Mouse (Mus musculus): ENCODE measurements around the gene Nanos1. TPM values are rescaled to one million over a fixed set of nuclear protein-coding genes. Genes with fewer than 3 reads are reported as not detected.

Nanos1 gene
- polyA plus RNA-seq (2014; fragmentation: Illumina TruSeq; extraction: RNeasy Lipid Tissue Mini Kit (QIAGEN cat#74804); ENCODE audit: low read depth, low replicate concordance): 0.24 TPM

DNA sequence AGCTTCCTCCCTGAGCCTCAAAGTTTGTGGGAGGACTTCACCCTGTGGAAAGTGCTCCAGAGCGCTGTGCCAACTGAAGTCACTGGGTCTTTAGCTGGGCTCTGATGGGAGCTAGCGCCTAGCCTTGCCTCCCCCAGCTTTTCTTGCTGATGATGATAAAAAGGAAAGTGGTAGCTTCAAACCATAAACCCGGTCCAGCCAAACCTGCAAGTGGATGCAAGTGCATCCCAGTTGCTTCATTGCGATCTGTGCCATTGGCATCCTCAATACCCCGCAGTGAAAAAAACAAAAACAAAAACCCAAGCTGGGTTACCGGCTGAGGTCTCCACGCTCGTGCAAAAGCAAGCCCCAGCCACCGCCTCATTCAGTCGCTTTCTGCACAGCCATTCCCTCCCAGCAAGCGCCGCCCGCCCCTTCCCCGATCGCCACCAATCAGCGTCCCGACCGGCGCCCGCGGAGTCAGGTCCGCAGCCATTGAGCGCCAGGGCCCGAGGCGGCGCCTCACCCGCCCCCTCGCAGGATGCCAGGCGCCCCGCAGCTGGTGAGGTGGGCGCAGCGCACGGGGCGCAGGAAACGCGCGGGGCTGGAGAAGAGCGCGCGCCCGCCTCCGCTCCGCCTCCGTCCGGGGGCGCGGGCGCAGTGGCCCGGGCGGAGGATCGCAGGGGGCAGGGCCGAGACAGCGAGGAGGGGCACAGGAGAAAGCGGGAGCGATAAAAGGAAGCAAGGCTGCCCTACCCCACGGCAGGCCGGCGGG lies at the start of gene Nanos1:
Gene Nanos1, plus strand, starts transcription at position 550 of the 754 bp plus-strand sequence.

DNA sequence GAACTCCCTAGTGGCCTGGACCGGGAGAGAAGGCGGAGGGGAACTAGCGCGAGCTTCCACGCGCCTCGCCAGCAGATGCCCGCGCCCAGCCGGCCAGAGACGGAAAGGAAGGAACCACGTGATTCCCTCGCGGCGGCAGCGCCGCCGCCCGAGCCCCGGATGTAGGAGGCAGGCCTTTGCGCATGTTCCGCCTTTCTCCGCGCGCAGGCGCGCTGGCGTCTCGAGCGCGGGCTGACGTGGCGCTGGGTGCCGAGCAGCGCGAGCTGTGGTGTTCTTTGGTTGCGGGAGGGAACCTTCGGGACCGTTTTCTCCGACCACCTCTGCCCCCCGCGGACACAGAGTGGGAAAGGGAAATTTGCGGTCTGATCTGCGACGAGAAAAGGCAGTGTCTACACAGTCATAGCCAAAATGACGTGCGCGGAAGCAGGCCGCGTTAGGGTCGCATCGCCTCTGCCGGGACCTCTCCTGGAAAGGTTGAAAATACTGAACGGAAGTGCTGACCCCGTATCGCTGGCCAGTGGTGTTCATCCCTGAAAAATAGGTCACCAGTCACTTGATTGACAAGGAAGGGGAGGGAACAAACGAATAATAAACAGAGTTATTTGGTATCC lies 34.9 kb downstream of the Nanos1 start, which contains the start of gene Eif3a:
Gene Eif3a, minus strand, starts transcription at position 108 of the 611 bp plus-strand sequence.

Other genes starting within 250 kb of the Nanos1 start
- 94.2 TPM for gene Cacul1, start 175.0 kb upstream of the Nanos1 start, polyA plus RNA-seq (2014; fragmentation: Illumina TruSeq; extraction: RNeasy Lipid Tissue Mini Kit (QIAGEN cat#74804); ENCODE audit: low read depth, low replicate concordance)
- gene Eif3a, start 34.7 kb downstream of the Nanos1 start, polyA plus RNA-seq (2014; fragmentation: Illumina TruSeq; extraction: RNeasy Lipid Tissue Mini Kit (QIAGEN cat#74804); ENCODE audit: low read depth, low replicate concordance): 164 TPM
- gene Fam45a, start 55.6 kb downstream of the Nanos1 start, polyA plus RNA-seq (2014; fragmentation: Illumina TruSeq; extraction: RNeasy Lipid Tissue Mini Kit (QIAGEN cat#74804); ENCODE audit: low read depth, low replicate concordance): 96.2 TPM
- gene Sfxn4, start 105.5 kb downstream of the Nanos1 start, polyA plus RNA-seq (2014; fragmentation: Illumina TruSeq; extraction: RNeasy Lipid Tissue Mini Kit (QIAGEN cat#74804); ENCODE audit: low read depth, low replicate concordance): 13.9 TPM
- gene Prdx3, start 118.6 kb downstream of the Nanos1 start, polyA plus RNA-seq (2014; fragmentation: Illumina TruSeq; extraction: RNeasy Lipid Tissue Mini Kit (QIAGEN cat#74804); ENCODE audit: low read depth, low replicate concordance): 328 TPM
- 11.5 TPM for gene Grk5, start 133.8 kb downstream of the Nanos1 start, polyA plus RNA-seq (2014; fragmentation: Illumina TruSeq; extraction: RNeasy Lipid Tissue Mini Kit (QIAGEN cat#74804); ENCODE audit: low read depth, low replicate concordance)